Mouse (Mus musculus) intestine, postnatal 0 days (tissue): ENCODE results near the gene Doc2g. TPM values are rescaled to one million over a fixed set of nuclear protein-coding genes. Genes with fewer than 3 reads are reported as not detected.
"Not testable (repeated sequence)": the region's sequence is repeated elsewhere in the genome, so short reads cannot be mapped to it uniquely, and the experiment has no call there.

Source experiments
- ATAC-seq: fragments of 200-750 bp; cut with Nextera tagmentation; 2 replicates; pipeline ENCODE4 v1.8.0; 2017; ENCODE audit warnings: mild to moderate bottlenecking, moderate TSS enrichment, moderate library complexity
- H3K27ac ChIP-seq: fragments of 300-500 bp; sonication (generic); 2 replicates; pipeline ENCODE4 v1.5.1; 2014; ENCODE audit warnings: mild to moderate bottlenecking, low read depth, low read length, moderate library complexity
- H3K27me3 ChIP-seq: fragments of 300-500 bp; sonication (generic); replicated peaks from 2 replicates; pipeline ENCODE4 v1.6.1; 2014; ENCODE audit warnings: low read length, mixed read lengths; ENCODE audit not compliant: control insufficient read depth, insufficient read depth
- H3K36me3 ChIP-seq: fragments of 300-500 bp; sonication (generic); 2 replicates; pipeline ENCODE4 v1.6.1; 2014; ENCODE audit warnings: mild to moderate bottlenecking, moderate library complexity; ENCODE audit not compliant: control insufficient read depth, insufficient read depth
- H3K4me1 ChIP-seq: fragments of 300-500 bp; sonication (generic); replicated peaks from 2 replicates; pipeline ENCODE4 v1.6.1; 2014; ENCODE audit warnings: antibody characterized with exemption, low read length, mixed read lengths; ENCODE audit not compliant: control insufficient read depth, insufficient read depth
- H3K4me2 ChIP-seq: fragments of 300-500 bp; sonication (generic); replicated peaks from 2 replicates; pipeline ENCODE4 v1.6.1; 2014; ENCODE audit warnings: low read depth, mild to moderate bottlenecking, moderate library complexity
- H3K4me3 ChIP-seq: fragments of 300-500 bp; sonication (generic); 2 replicates; pipeline ENCODE4 v1.5.1; 2014; ENCODE audit warnings: low read depth, low read length
- H3K9ac ChIP-seq: fragments of 300-500 bp; sonication (generic); 2 replicates; pipeline ENCODE4 v1.6.1; 2014; ENCODE audit warnings: mild to moderate bottlenecking, low read depth, low read length
- H3K9me3 ChIP-seq: fragments of 300-500 bp; sonication (generic); 2 replicates; pipeline ENCODE4 v1.6.1; 2016; ENCODE audit warnings: mixed run types; ENCODE audit not compliant: control insufficient read depth
- CTCF ChIP-seq: sonication (generic); IDR thresholded peaks from 2 replicates; pipeline ENCODE4 v1.5.1; 2016; ENCODE audit warnings: low read depth, mild to moderate bottlenecking, control low read depth, antibody characterized with exemption, moderate library complexity
- WGBS: fragments of 180-500 bp; shearing (Covaris S2); extraction: QIAGEN DNeasy Blood & Tissue Kit; methylation state at CpG from one replicate; pipeline ENCODE4 v1.1.7; 2014; 5-methylcytosine and 5-hydroxymethylcytosine counted together
- polyA plus RNA-seq: library from polyadenylated mRNA; unstranded; fragments of >200 nt; fragmentation: Nextera tagmentation; extraction: Ambion mirVana; gene quantifications from 2 replicates; pipeline ENCODE4 v1.2.1, GENCODE M21; 2015

Doc2g gene
- polyA plus RNA-seq, 1 experiment from 2014 or later: 0.64 TPM

DNA sequence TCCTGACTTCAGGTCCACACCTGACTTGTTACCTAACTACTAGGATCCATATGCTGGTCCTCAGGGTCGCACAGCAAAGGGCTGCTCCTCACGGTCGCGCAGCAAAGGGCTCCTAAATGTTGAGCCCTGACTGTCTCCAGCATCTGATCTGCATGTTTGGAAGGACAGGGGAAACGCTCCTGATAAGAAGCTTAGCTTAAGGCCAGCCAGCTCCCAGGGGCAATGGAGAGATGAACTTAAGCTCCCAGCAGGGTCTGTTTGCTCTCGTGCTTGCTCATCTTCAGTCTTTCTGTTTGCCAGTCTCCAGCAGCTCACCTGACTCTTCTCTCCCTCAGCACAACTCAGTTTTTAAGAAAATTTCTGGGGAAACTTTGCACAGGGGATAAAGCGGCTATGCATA, 29.6 kb downstream of the Doc2g start:
- Histone ChIP-seq H3K9ac (no peak overlapping the region), H3K27ac (peak overlapping the region; percentile 50; the same call in 1 of the 2 replicates), H3K4me2 (no peak overlapping the region), H3K27me3 (no peaks in the 10 kb centered on the region), H3K4me3 (no peak overlapping the region), H3K4me1 (0 out of 2 replicates have a peak, but pooled peaks cover 3% of the 10 kb centered on the region), H3K36me3 (no peaks in the 10 kb centered on the region), H3K9me3 (no peaks in the 10 kb centered on the region)
- TF ChIP-seq CTCF: no peak
- ATAC-seq: no peak
- WGBS: 64% methylated on average over 7 of the region's 7 CpGs

- Histone ChIP-seq H3K9me3 (no peaks in the 10 kb centered on the region), H3K4me3 (no peak overlapping the region), H3K27ac (peak overlapping the region; percentile 57; the same call in 1 of the 2 replicates), H3K4me1 (0 out of 2 replicates have a peak, but pooled peaks cover 3% of the 10 kb centered on the region), H3K4me2 (no peak overlapping the region; the same call in 1 of the 2 replicates), H3K36me3 (no peaks in the 10 kb centered on the region), H3K27me3 (no peaks in the 10 kb centered on the region), H3K9ac (no peak overlapping the region)
- ATAC-seq: peak; percentile 35; the same call in 1 of the 2 replicates
- TF ChIP-seq CTCF: no peak
- 28% methylated on average over 3 of the region's 3 CpGs for WGBS
These were observed 30.2 kb downstream of the Doc2g start for GRCm38 (mm10) chr19:4033298-4033697.

- peak overlapping the region; percentile 57; the same call in 1 of the 2 replicates for H3K27ac ChIP-seq
- no peak for ATAC-seq
- 35% methylated on average over 5 of the region's 5 CpGs for WGBS
- TF ChIP-seq CTCF: no peak
- no peak overlapping the region for H3K4me2 ChIP-seq
- H3K4me1 ChIP-seq: 0 out of 2 replicates have a peak, but pooled peaks cover 3% of the 10 kb centered on the region
- H3K9ac ChIP-seq: 0 out of 2 replicates have a peak overlapping the region, but pooled peaks have one; percentile 1
- no peaks in the 10 kb centered on the region for H3K36me3 ChIP-seq
- no peaks in the 10 kb centered on the region for H3K27me3 ChIP-seq
- H3K4me3 ChIP-seq: no peak overlapping the region
- H3K9me3 ChIP-seq: no peaks in the 10 kb centered on the region
These were observed 30.6 kb downstream of the Doc2g start for GRCm38 (mm10) chr19:4033742-4034141.

DNA sequence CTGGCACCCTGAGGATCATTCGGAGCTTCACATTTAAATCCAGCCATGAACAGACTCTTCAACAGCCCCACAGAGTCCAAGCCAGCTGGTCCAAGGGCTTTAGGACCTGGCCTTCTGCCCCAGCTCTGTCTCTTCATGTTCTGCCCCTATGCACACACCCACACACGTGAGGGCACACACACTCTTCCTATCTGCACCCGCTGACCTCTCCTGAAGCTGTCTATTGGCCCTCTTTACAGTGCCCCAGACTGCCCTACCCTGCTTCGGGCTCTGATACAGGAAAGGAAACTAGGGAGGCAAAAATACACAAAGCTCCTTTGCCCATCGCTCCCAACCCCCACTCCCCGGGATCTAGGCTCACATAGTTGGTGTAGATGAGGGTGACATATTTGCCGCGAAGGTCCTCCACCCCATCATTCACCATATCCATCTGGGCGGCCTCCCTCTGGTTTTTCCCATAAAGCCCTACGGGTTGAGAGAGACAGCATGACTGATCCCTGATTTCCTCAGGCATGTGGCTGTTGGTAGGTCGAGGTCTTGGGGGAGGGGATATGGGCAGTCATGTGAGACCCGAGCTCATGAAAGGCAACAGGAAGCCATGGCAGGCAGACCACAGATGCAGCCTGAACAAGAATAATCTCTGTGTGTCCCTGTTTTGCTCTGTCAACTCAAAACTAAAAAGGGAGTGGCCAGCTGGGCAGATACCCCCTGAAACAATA, 33.4 kb downstream of the Doc2g start:
- ATAC-seq: peak; percentile 87
- Histone ChIP-seq H3K9me3 (no peaks in the 10 kb centered on the region), H3K27me3 (no peaks in the 10 kb centered on the region), H3K36me3 (no peaks in the 10 kb centered on the region), H3K27ac (peak overlapping the region; percentile 74), H3K4me3 (peak overlapping the region; percentile 16), H3K4me1 (0 out of 2 replicates have a peak, but pooled peaks cover 3% of the 10 kb centered on the region), H3K4me2 (peak overlapping the region; percentile 55), H3K9ac (no peak overlapping the region)
- TF ChIP-seq CTCF: no peak
- WGBS: 50% methylated on average over 12 of the region's 12 CpGs

DNA sequence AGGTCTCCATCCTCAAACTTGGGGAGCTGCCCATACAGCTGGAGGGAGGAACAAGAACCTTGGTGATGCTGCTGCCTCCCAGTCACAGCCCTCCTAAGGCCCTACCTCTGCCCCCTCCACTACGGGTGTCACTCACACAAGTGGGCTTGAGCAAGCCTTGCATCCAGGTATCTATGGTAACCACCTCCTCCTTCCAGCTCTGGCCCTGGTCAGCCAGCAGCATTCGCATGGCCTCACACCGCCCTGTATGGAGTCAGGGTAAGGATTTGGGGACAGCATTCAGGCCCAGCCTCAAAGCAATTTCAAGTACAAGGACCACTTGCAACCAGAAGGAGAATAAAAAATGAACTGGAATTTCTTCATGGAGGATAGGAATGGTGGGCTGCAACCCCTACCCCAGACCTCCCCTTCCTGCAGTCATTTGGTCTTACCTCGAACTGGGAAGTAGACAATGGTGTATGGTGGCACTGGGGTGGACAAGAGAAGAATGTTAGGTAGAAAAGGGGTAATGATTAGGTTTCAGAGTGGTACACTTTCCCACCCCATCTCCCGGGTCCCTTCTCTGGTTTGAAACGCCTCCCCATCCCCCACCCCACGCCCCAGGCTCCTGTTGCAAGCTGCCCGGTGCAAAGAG, 34.2 kb downstream of the Doc2g start:
- ATAC-seq, H3K27me3 ChIP-seq, H3K9me3 ChIP-seq, H3K4me1 ChIP-seq, H3K36me3 ChIP-seq: not testable (repeated sequence)
- peak overlapping the region; percentile 53 for H3K4me3 ChIP-seq
- peak overlapping the region; percentile 71 for H3K4me2 ChIP-seq
- 18% methylated on average over 7 of the region's 8 CpGs for WGBS
- peak overlapping the region; percentile 59 for H3K9ac ChIP-seq
- peak overlapping the region; percentile 65 for H3K27ac ChIP-seq

DNA sequence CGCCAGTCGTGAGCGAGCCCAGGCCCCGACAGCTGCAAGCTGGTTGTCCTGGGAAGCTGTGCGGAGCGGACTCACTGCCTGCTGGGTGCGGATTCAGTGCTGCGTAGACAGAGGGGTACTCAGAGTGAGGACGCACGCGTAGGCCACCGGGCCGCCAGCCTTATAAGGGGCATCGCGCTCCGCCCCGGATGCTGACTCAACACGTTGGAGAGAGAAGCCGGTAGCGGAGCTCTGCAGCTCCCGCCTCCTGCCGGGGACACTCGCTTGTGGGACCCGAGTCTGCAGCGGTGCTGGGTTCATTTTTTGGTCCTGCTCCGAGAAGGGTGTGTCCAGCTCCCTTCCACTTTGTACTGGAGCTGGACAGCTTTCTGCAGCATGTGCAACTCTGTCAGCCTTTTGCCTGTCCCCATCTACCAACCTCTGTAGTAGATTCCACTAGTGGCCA, 34.7 kb downstream of the Doc2g start, which contains the start of gene Gstp1:
Gene Gstp1 (minus strand): TSS at position 198 of the 445 bp plus-strand sequence.
- Histone ChIP-seq H3K9me3 (no peaks in the 10 kb centered on the region), H3K36me3 (no peaks in the 10 kb centered on the region), H3K9ac (peak within 1 kb of the TSS; percentile 59), H3K4me2 (peak within 1 kb of the TSS; percentile 71), H3K4me3 (peak within 1 kb of the TSS; percentile 53), H3K27me3 (no peaks in the 10 kb centered on the region), H3K4me1 (peaks cover 8% of the 10 kb centered on the region; the same call in 1 of the 2 replicates), H3K27ac (peak within 1 kb of the TSS; percentile 65)
- under 1% methylated on average over 26 of the region's 26 CpGs for WGBS
- ATAC-seq: peak; percentile 38
- TF ChIP-seq CTCF: peak; percentile 56

- not testable (repeated sequence) for H3K4me1 ChIP-seq, ATAC-seq, H3K36me3 ChIP-seq
These were observed 37.8 kb downstream of the Doc2g start for GRCm38 (mm10) chr19:4040941-4041340.

DNA sequence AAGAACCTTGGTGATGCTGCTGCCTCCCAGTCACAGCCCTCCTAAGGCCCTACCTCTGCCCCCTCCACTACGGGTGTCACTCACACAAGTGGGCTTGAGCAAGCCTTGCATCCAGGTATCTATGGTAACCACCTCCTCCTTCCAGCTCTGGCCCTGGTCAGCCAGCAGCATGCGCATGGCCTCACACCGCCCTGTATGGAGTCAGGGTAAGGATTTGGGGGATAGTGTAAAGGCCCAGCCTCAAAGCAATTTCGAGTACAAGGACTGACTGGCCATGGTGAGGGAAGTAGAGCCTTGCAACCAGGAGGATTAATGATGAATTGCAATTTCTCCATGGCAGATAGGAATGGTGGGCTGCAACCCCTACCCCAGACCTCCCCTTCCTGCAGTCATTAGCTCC, 38.4 kb downstream of the Doc2g start:
- Histone ChIP-seq H3K4me2 (peak overlapping the region; percentile 48), H3K4me3 (peak overlapping the region; percentile 20; the same call in 1 of the 2 replicates)
- H3K36me3 ChIP-seq, ATAC-seq, H3K4me1 ChIP-seq, H3K27me3 ChIP-seq, H3K9me3 ChIP-seq, H3K9ac ChIP-seq, H3K27ac ChIP-seq: not testable (repeated sequence)
- 85% methylated on average over 3 of the region's 4 CpGs for WGBS

More at GRCm38 (mm10) chr19:4040941-4041340, 37.8 kb downstream of the Doc2g start:
- not testable (repeated sequence) for H3K4me2 ChIP-seq, H3K27me3 ChIP-seq, H3K27ac ChIP-seq, H3K9me3 ChIP-seq, H3K4me3 ChIP-seq, H3K9ac ChIP-seq
- 92% methylated on average over 5 of the region's 5 CpGs for WGBS
